Comparison of ENCODE assay signal across 9 mouse cellular contexts in the genomic region with DNA sequence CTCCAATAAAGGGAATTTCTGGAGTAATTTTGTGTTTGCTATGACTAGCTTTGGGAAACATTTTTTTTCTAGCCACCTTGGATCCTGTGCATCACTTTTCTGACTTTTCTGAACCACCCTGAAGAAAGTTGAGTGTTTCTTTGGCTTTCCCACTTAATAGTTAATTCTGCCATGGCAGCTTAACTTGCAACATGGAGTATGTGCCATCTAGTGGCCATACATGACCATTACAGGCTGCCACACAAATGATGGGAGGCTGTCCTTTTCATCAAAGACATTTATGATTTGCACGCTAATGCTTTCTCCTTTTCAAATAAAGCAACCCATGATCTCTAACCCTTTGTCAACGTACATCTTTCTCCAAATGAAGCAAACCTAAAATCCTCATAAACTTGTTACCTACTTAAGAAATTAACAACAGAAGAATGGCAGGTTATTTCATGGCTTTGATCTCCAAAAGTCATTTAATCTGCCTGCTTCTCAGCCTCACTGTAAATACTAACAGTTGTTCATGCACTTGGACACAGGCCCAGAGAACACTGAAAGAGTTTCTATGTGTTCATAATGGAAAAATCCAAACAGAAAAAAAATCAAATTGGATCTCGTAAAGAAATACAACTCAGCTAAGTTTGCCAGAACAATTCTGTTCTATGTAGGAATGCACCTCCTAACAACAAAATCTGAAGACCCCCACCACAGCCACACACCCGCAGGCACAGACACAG.
DNase-seq lines count a peak whose midpoint lies in the region; ATAC-seq and TF ChIP-seq lines count a peak whose summit lies in the region.
"Had no signal": no experiment of that assay in that cellular context is flagged by ENCODE, and none has a peak within 500 bp of the region (broad histone marks: within the 10 kb centered on the region; RNA-seq: fewer than 3 reads in every experiment).

No protein-coding gene starts in this region.

- POLR2A ChIA-PET in Patski (lab: Charles Lee): interaction anchor here (0.7 kb wide), 1 partner anchor 287 kb away, joined by 3 read pairs; no protein-coding TSS in a partner anchor

- in situ Hi-C loops in Patski (cut with MboI; ENCODE audit: low pct_unique_long_range_greater_than_20kb): loop anchor here (5.0 kb wide), 1 partner anchor 405 kb away; no protein-coding TSS in a partner anchor

- H3K4me2 ChIP-seq in hindbrain, embryonic 11.5 days (replicated peaks; ENCODE audit: low read depth, low read length): no peak overlapping the region
- no peak overlapping the region for H3K4me2 ChIP-seq in hindbrain, embryonic 12.5 days (replicated peaks)
- H3K4me2 ChIP-seq in embryonic facial prominence, embryonic 13.5 days: no peak overlapping the region

- no peak overlapping the region for H3K4me3 ChIP-seq in hindbrain, embryonic 11.5 days (ENCODE audit: low read depth, low read length)
- H3K4me3 ChIP-seq in hindbrain, embryonic 12.5 days: no peak overlapping the region
- no peak overlapping the region for H3K4me3 ChIP-seq in C2C12 (ENCODE audit: insufficient read depth, poor library complexity, severe bottlenecking)
- H3K4me3 ChIP-seq in embryonic facial prominence, embryonic 13.5 days: no peak overlapping the region
- H3K4me3 ChIP-seq: erythroblast, embryonic 14.5 days had no signal

- WGBS in hindbrain, embryonic 11.5 days: 53% methylated on average over 4 of the region's 4 CpGs
- WGBS in hindbrain, embryonic 12.5 days: 39% methylated on average over 4 of the region's 4 CpGs
- WGBS in embryonic facial prominence, embryonic 13.5 days: 28% methylated on average over 4 of the region's 4 CpGs

- no peak overlapping the region for H3K27ac ChIP-seq in hindbrain, embryonic 11.5 days (ENCODE audit: low read depth, low read length)
- no peak overlapping the region for H3K27ac ChIP-seq in hindbrain, embryonic 12.5 days
- H3K27ac ChIP-seq in embryonic facial prominence, embryonic 13.5 days: peak overlapping the region; percentile 75; the same call in 1 of the 2 replicates

- TF ChIP-seq CTCF in C2C12 (IDR thresholded peaks at IDR 0.05; ENCODE audit: control insufficient read depth, insufficient read depth, insufficient read length) (peak; percentile 63), Patski (IDR thresholded peaks at IDR 0.05) (peak; percentile 93)

- no peaks in the 10 kb centered on the region; the same call in 1 of the 2 replicates for H3K4me1 ChIP-seq in hindbrain, embryonic 11.5 days (replicated peaks; ENCODE audit: control insufficient read depth, insufficient read depth, low read length)
- H3K4me1 ChIP-seq in hindbrain, embryonic 12.5 days: peaks cover 25% of the 10 kb centered on the region
- peaks cover 61% of the 10 kb centered on the region for H3K4me1 ChIP-seq in embryonic facial prominence, embryonic 13.5 days

- no peak for ATAC-seq in hindbrain, embryonic 11.5 days (ENCODE audit: low FRiP score)
- ATAC-seq in hindbrain, embryonic 12.5 days (ENCODE audit: low FRiP score): no peak
- no peak for ATAC-seq in Patski
- no peak for ATAC-seq in embryonic facial prominence, embryonic 13.5 days (ENCODE audit: insufficient number of reproducible peaks, insufficient read depth, low FRiP score, low TSS enrichment, low read depth)
- peak; percentile 69 for ATAC-seq in megakaryocyte, adult 5-6 weeks (ENCODE audit: poor library complexity, severe bottlenecking)

- peak; percentile 70 for DNase-seq in hindbrain, embryonic 11.5 days (ENCODE audit: low spot score)
- DNase-seq in Patski (ENCODE audit: low read depth, low spot score): no peak
- peak; percentile 60 for DNase-seq in layer of hippocampus, adult 9-11 months
- no peak for DNase-seq in urinary bladder, adult 18-20 months (ENCODE audit: low spot score in 2 of 2)

- no peaks in the 10 kb centered on the region for H3K36me3 ChIP-seq in hindbrain, embryonic 11.5 days (ENCODE audit: control insufficient read depth, insufficient read depth, low read length)
- H3K36me3 ChIP-seq in hindbrain, embryonic 12.5 days: no peaks in the 10 kb centered on the region
- no peaks in the 10 kb centered on the region for H3K36me3 ChIP-seq in C2C12 (ENCODE audit: control insufficient read depth, insufficient read depth)
- no peaks in the 10 kb centered on the region for H3K36me3 ChIP-seq in embryonic facial prominence, embryonic 13.5 days

- CTCF ChIA-PET in Patski (lab: Charles Lee): interaction anchor here (0.9 to 7.2 kb wide), 17 partner anchors 9 to 427 kb away, joined by 3 to 54 read pairs (median 4); no protein-coding TSS in a partner anchor

- H3K79me3 ChIP-seq in C2C12 (ENCODE audit: low read depth): no peaks in the 10 kb centered on the region

- H3ac ChIP-seq in C2C12 (ENCODE audit: control insufficient read depth, insufficient read length, low read depth): no peak overlapping the region

- H3K27me3 ChIP-seq in hindbrain, embryonic 11.5 days (ENCODE audit: control insufficient read depth, insufficient read depth, low read length): no peaks in the 10 kb centered on the region
- H3K27me3 ChIP-seq in hindbrain, embryonic 12.5 days: no peaks in the 10 kb centered on the region
- H3K27me3 ChIP-seq in C2C12 (ENCODE audit: control insufficient read depth, insufficient read depth, insufficient read length): no peaks in the 10 kb centered on the region
- H3K27me3 ChIP-seq in Patski: no peaks in the 10 kb centered on the region
- no peaks in the 10 kb centered on the region for H3K27me3 ChIP-seq in embryonic facial prominence, embryonic 13.5 days

- no peaks in the 10 kb centered on the region for H3K9me3 ChIP-seq in hindbrain, embryonic 11.5 days (ENCODE audit: control insufficient read depth, low read length)
- H3K9me3 ChIP-seq in hindbrain, embryonic 12.5 days (replicated peaks): no peaks in the 10 kb centered on the region
- no peaks in the 10 kb centered on the region for H3K9me3 ChIP-seq in embryonic facial prominence, embryonic 13.5 days

- no peak overlapping the region for H3K9ac ChIP-seq in hindbrain, embryonic 11.5 days (ENCODE audit: low read depth, low read length)
- H3K9ac ChIP-seq in hindbrain, embryonic 12.5 days: no peak overlapping the region
- H3K9ac ChIP-seq in embryonic facial prominence, embryonic 13.5 days: no peak overlapping the region

- no peaks in the 10 kb centered on the region for H3K79me2 ChIP-seq in C2C12 (ENCODE audit: control insufficient read depth, insufficient read depth)

TF ChIP-seq in C2C12, 6 proteins besides CTCF, POLR2A, EP300 and RAD21:
- TF ChIP-seq USF1 (IDR thresholded peaks at IDR 0.05; ENCODE audit: low read depth) (no peak), FOSL1 (IDR thresholded peaks at IDR 0.05; ENCODE audit: insufficient read depth, low read length, poor library complexity, severe bottlenecking) (no peak), MAX (IDR thresholded peaks at IDR 0.05) (no peak), MYOD1 (IDR thresholded peaks at IDR 0.05; ENCODE audit: control insufficient read depth, insufficient read length, low read depth) (no peak), MYOG (IDR thresholded peaks at IDR 0.05; ENCODE audit: control insufficient read depth, extremely low read depth, insufficient read length) (no peak), CEBPB (IDR thresholded peaks at IDR 0.05; ENCODE audit: low read depth) (no peak)

Comparison
In these comparisons a context has a peak if more than half of its experiments do, and no peak if none do; other contexts are left out.
1. DNase-seq: peak in hindbrain, embryonic 11.5 days (single experiment) and layer of hippocampus, adult 9-11 months (single experiment); none in Patski (single experiment) and urinary bladder, adult 18-20 months (0 of 2).